Mouse (Mus musculus) effector memory CD4-positive, alpha-beta T cell, adult 5 months (primary cell): ENCODE results near the gene Slc30a2. TPM values are rescaled to one million over a fixed set of nuclear protein-coding genes. Genes with fewer than 3 reads are reported as not detected.

Experiments
- polyA plus RNA-seq: library from polyadenylated mRNA; unstranded; fragments of 100-300 nt; shearing (Covaris generic); gene quantifications from one replicate; pipeline ENCODE4 v1.2.1, GENCODE M21; 2017

Slc30a2 gene
- not detected for polyA plus RNA-seq

DNA sequence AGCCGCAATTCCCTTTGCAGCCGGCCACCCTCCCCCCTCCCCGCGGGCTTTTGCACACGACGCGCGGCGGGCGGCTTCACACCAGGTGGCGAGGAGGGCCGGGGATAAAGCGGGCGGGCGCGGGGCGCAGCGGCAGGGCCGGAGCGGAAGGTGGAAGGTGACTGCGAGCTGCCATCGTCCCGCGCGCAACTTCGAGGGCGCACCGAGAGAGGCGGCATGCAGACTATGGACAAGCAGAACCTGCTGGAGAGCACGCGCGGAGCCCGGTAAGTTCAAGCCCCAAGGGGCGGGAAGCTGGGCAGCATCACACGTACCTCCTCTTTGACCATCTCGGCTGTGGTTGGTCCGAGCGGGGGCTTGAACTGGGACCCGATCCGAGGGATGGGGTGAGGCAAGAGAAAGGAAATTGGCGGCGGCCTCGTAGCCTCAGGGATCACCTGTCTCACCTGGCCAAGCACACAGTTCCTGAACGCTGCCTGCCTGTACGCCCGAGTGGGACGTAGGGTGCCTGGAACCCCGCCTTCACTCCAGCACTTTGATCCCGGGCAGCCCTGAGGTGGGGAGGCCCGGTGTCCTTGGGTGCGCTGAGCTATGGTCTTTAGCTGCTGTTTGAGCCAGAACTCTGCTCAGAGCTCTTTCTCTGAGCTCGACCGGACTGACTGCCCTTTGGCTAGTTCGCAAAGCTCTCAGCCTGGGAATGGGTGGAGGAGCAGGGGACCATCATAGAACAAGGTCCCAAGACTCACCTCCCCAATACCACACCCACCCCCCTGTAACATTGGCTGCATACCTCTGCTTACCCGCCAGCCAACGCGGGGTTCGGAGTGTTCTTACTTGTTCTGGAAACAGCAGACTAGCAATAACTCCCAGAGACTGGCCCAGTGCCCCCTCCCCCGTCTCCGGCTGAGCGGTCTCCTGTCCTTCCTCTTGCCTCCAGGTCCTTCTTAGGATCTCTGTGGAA lies at the start of gene Slc30a2:
Gene Slc30a2, plus strand, starts transcription at position 111 of the 961 bp plus-strand sequence.

DNA sequence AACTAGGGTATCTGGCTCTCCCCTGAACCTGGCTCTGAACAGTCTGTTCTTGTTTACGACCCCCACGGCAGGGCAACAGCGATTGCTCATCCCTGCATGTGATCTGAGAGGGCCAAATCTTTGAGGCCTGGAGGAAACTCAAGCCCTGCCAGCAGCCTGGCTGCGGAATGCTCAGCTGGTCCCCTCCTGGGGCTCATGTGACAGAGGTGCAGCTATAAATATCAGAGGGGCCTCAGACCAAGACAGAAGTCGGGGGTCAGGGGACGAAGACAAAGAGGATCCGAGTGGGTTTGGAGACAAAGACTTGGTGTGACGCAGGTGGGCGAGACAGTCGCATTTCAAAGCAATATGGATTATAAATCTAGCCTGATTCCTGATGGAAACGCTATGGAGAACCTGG lies 28.1 kb upstream of the Slc30a2 start, which contains the start of gene Trim63:
Gene Trim63, plus strand, starts transcription at position 245 of the 400 bp plus-strand sequence.

DNA sequence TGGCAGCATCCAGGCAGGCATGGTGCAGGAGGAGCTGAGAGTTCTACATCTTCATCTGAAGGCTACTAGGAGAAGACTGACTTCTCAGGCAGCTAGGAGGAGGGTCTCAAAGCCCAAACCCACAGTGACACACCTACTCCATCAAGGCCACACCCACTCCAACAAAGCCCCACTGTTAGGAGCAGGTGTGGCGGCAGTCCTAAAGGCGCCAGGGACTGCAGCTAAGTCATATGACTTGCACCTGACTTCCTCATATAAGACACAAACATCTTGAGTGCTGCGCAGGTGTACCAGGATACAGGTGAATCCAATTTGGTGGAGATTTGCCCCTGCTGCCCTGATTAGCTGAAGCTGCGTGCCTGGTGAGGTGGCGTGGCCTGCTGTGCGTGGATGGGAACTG lies 40.8 kb downstream of the Slc30a2 start, which contains the start of gene Extl1:
Gene Extl1, minus strand, starts transcription at position 101 of the 400 bp plus-strand sequence.

DNA sequence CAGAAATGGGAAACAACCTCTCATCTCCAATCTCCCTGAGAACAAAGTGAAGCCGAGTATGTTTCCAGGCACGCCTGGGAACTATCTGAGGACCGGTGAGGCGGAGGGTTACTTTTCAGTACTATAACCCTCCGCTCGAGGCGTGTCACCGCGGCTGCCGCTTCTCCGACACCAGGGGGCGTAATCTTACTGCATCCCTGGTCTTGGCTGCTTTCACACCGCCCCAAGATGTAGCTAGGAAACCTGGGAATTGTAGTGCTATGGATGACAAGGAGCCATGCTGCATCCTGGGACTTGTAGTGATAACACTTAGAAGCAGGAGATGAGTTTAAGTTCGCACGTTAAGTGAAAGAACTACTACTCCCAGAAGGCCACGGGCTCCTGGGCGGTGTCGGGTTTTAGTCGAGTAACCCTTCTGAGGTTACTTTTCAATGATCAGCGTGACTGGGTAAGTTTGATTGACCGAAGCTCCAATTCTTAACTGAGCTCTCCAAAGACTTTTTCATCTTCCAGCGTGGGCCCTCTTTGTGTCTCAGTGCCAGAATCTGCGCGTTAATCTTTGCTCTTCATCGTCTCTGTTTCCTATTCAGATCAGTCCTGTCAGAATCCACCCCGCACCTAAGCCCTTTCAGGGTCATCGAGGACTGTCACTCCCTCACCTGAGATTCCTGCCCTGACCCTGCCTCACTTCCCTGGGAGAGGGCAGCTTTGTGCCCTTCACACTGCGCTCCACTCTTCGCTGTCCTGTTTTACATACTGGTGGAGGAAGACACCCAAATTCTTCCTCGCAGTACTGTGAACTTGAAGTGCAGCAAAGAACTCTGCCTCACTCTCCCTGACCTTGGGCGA lies 53.2 kb downstream of the Slc30a2 start, which contains the start of gene Pafah2:
Gene Pafah2, plus strand, starts transcription at position 344 of the 849 bp plus-strand sequence.

Other genes with a start within 250 kb of the Slc30a2 start
- gene Cd52, start 248.1 kb upstream of the Slc30a2 start, polyA plus RNA-seq = 1,965 TPM
- gene Ubxn11, start 240.6 kb upstream of the Slc30a2 start, polyA plus RNA-seq = 34.5 TPM
- gene Sh3bgrl3, start 214.4 kb upstream of the Slc30a2 start, polyA plus RNA-seq = 934 TPM
- gene Cep85, start 156.1 kb upstream of the Slc30a2 start, polyA plus RNA-seq = 45.7 TPM
- not detected for gene Gm7534, start 140.2 kb upstream of the Slc30a2 start, polyA plus RNA-seq
- not detected for gene Catsper4, start 115.8 kb upstream of the Slc30a2 start, polyA plus RNA-seq
- gene Cnksr1, start 104.8 kb upstream of the Slc30a2 start, polyA plus RNA-seq = not detected
- gene E130218I03Rik, start 99.5 kb upstream of the Slc30a2 start, polyA plus RNA-seq = 5.9 TPM
- 25.7 TPM for gene Zfp593, start 97.6 kb upstream of the Slc30a2 start, polyA plus RNA-seq
- not detected for gene Gm30191, start 96.2 kb upstream of the Slc30a2 start, polyA plus RNA-seq
- not detected for gene Grrp1, start 89.1 kb upstream of the Slc30a2 start, polyA plus RNA-seq
- gene Pdik1l, start 55.3 kb upstream of the Slc30a2 start, polyA plus RNA-seq = 7.7 TPM
- gene Trim63, start 28.1 kb upstream of the Slc30a2 start, polyA plus RNA-seq = not detected
- 0.21 TPM for gene Extl1, start 40.7 kb downstream of the Slc30a2 start, polyA plus RNA-seq
- 1.6 TPM for gene Pafah2, start 53.1 kb downstream of the Slc30a2 start, polyA plus RNA-seq
- 25.5 TPM for gene Stmn1, start 125.1 kb downstream of the Slc30a2 start, polyA plus RNA-seq
- 11.9 TPM for gene Paqr7, start 153.5 kb downstream of the Slc30a2 start, polyA plus RNA-seq
- not detected for gene Aunip, start 167.8 kb downstream of the Slc30a2 start, polyA plus RNA-seq
- gene Mtfr1l, start 192.2 kb downstream of the Slc30a2 start, polyA plus RNA-seq = 88.8 TPM
- gene Selenon, start 209.0 kb downstream of the Slc30a2 start, polyA plus RNA-seq = 3.8 TPM